Mouse (Mus musculus): Measurements from ENCODE around the gene Ankmy1. TPM values are rescaled to one million over a fixed set of nuclear protein-coding genes. Genes with fewer than 3 reads are reported as not detected.

Gene Ankmy1
- 1.2 and 1.5 TPM in 2 replicates for polyA plus RNA-seq (2014; fragmentation: Nextera tagmentation; extraction: Ambion mirVana)

GRCm38 (mm10) chr1:92902786-92903185, at the start of gene Ankmy1:
Ankmy1 (minus strand) TSS chr1:92902906.
- Histone ChIP-seq H3K36me3 (replicated peaks; ENCODE audit: control insufficient read depth, insufficient read depth) (no peaks in the 10 kb centered on the region), H3K27me3 (ENCODE audit: control insufficient read depth, insufficient read depth, low read length) (0 out of 2 replicates have a peak, but pooled peaks cover 11% of the 10 kb centered on the region), H3K4me1 (replicated peaks; ENCODE audit: control insufficient read depth, insufficient read depth, low read length) (peaks cover 16% of the 10 kb centered on the region), H3K27ac (no peak within 1 kb of the TSS), H3K9ac (no peak within 1 kb of the TSS), H3K4me3 (replicated peaks; ENCODE audit: low read length) (no peak within 1 kb of the TSS), H3K9me3 (ENCODE audit: control insufficient read depth, low read length) (no peaks in the 10 kb centered on the region), H3K4me2 (replicated peaks) (peak within 1 kb of the TSS; percentile 46)
- under 1% methylated on average over 15 of the region's 15 CpGs for WGBS
- DNase-seq (ENCODE audit: low spot score), result peak; percentile 65
- peak; percentile 38 for ATAC-seq (ENCODE audit: low FRiP score)

DNA sequence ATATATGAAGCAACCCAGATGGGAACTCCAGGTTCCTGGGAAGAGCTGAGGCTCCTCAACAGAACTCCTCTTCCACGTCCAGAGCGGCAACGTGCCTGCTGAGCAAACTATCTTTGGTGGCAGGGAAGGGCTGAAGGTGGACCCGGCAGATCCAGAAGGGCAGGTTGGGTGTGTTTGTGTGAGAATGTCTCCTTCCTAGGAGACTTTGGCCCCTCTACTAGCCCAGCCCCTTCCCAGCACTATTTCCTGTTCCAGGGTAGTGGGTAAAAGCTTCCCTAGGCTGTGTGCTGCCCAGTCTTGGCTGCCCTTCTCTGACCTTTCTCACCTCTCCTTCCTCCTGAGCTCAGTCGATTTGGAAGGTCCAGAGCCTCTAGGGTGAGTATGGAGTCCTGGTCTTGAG, 47.9 kb upstream of the Ankmy1 start, which contains the start of gene Gpr35:
Gene Gpr35 (plus strand): TSS at position 259 of the 400 bp plus-strand sequence.
- 84% methylated on average over 5 of the region's 5 CpGs for WGBS
- DNase-seq (ENCODE audit: low spot score) (no peak), ATAC-seq (ENCODE audit: low FRiP score) (no peak)

DNA sequence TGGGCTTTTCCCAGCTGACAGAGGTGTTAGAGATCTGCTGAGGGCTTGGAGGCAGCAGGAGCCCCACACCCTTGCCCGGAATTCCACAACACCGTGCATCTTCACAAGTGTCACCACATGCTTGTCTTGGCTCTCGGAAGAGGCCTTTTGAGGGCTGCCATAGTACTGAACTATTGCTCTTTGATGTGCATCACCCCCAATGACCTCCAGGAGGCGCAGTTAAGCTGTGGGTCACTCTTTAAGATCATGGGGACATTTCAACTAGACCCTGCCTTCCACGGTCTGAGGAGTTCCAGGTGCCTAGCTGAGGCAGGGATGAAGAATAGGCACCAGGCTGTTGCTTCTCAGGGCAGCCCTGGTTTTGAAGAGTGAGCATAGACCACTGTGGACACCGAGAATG, 46.7 kb upstream of the Ankmy1 start:
- DNase-seq (ENCODE audit: low spot score) (no peak), ATAC-seq (ENCODE audit: low FRiP score) (no peak)
- Histone ChIP-seq H3K4me2 (replicated peaks) (no peak overlapping the region), H3K27me3 (ENCODE audit: control insufficient read depth, insufficient read depth, low read length) (no peaks in the 10 kb centered on the region), H3K4me1 (replicated peaks; ENCODE audit: control insufficient read depth, insufficient read depth, low read length) (no peaks in the 10 kb centered on the region), H3K9ac (no peak overlapping the region), H3K4me3 (replicated peaks; ENCODE audit: low read length) (no peak overlapping the region), H3K27ac (no peak overlapping the region), H3K9me3 (ENCODE audit: control insufficient read depth, low read length) (no peaks in the 10 kb centered on the region), H3K36me3 (replicated peaks; ENCODE audit: control insufficient read depth, insufficient read depth) (peaks cover 63% of the 10 kb centered on the region)
- 73% methylated on average over 6 of the region's 6 CpGs for WGBS

More for the DNA sequence above, 47.9 kb upstream of the Ankmy1 start, which contains the start of gene Gpr35:
- Histone ChIP-seq H3K27ac (no peak within 1 kb of the TSS), H3K27me3 (ENCODE audit: control insufficient read depth, insufficient read depth, low read length) (no peaks in the 10 kb centered on the region), H3K9me3 (ENCODE audit: control insufficient read depth, low read length) (no peaks in the 10 kb centered on the region), H3K9ac (no peak within 1 kb of the TSS), H3K4me3 (replicated peaks; ENCODE audit: low read length) (no peak within 1 kb of the TSS), H3K4me1 (replicated peaks; ENCODE audit: control insufficient read depth, insufficient read depth, low read length) (no peaks in the 10 kb centered on the region), H3K36me3 (replicated peaks; ENCODE audit: control insufficient read depth, insufficient read depth) (peaks cover 52% of the 10 kb centered on the region), H3K4me2 (replicated peaks) (no peak within 1 kb of the TSS)

DNA sequence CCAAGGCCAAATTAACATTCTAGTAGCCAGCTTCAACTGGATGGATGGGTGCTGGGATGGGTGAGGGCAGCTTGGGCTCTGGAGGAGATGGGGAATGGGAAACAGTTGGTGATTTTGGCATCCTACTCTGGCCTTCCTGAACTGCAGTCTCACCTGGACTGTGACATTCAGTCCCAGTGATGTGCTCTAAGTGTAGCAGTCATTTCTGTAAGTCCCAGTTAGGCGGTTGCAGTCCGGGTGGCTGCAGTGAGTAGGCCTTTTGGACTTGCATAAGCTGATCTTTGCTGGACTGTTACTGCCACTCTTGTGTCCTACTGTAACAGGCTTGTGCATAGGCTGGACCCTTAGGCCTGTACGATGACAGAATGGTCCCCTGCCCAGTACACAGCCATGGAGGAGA, 45.3 kb upstream of the Ankmy1 start:
- Histone ChIP-seq H3K27ac (no peak overlapping the region), H3K9ac (no peak overlapping the region), H3K36me3 (replicated peaks; ENCODE audit: control insufficient read depth, insufficient read depth) (peaks cover 77% of the 10 kb centered on the region), H3K9me3 (ENCODE audit: control insufficient read depth, low read length) (no peaks in the 10 kb centered on the region), H3K4me1 (replicated peaks; ENCODE audit: control insufficient read depth, insufficient read depth, low read length) (no peaks in the 10 kb centered on the region), H3K4me3 (replicated peaks; ENCODE audit: low read length) (no peak overlapping the region), H3K27me3 (ENCODE audit: control insufficient read depth, insufficient read depth, low read length) (no peaks in the 10 kb centered on the region), H3K4me2 (replicated peaks) (no peak overlapping the region)
- WGBS, result 97% methylated on average over 3 of the region's 3 CpGs
- ATAC-seq (ENCODE audit: low FRiP score) (no peak), DNase-seq (ENCODE audit: low spot score) (no peak)

DNA sequence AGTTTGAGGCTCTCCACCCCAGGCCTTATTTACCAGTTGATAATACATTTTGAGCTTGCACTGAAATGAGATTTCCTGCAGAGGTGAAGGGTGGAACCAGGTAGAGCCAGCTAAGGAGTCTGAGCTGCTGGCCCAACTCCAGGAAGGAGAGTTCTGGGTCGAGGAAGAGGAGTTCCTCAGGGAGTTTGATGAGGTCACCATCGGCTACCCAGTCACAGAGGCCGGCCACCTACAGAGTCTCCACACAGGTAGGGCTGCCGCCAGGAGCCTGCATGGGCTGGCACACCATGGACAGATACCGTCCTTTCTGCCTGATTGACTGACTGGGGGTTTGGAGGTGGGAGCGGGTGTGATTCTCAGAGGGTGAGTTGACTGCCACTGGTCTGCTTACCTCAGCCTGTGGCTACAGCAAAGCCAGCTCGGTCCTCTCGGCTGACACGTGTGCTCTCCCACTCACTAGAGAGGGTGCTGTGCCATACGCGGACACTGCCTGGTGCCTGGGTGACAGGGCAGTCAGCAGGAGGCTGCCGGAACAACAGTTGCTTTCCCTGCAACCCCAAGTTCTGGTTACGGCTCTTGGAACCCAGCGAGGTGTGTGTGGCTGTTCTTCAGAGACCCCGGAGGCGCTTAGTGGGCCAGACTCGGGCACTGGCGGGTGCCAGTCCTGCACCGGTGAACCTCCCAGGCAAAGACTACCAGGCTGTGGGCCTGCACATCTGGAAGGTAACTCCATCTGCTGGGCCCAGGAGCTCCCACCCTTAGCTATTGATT, 40.7 kb upstream of the Ankmy1 start:
- Histone ChIP-seq H3K4me3 (replicated peaks; ENCODE audit: low read length) (no peak overlapping the region), H3K4me1 (replicated peaks; ENCODE audit: control insufficient read depth, insufficient read depth, low read length) (no peaks in the 10 kb centered on the region), H3K9me3 (ENCODE audit: control insufficient read depth, low read length) (no peaks in the 10 kb centered on the region), H3K36me3 (replicated peaks; ENCODE audit: control insufficient read depth, insufficient read depth) (peaks cover 97% of the 10 kb centered on the region), H3K27me3 (ENCODE audit: control insufficient read depth, insufficient read depth, low read length) (no peaks in the 10 kb centered on the region), H3K4me2 (replicated peaks) (no peak overlapping the region), H3K9ac (no peak overlapping the region), H3K27ac (no peak overlapping the region)
- WGBS, result 96% methylated on average over 19 of the region's 19 CpGs
- no peak for ATAC-seq (ENCODE audit: low FRiP score)
- no peak for DNase-seq (ENCODE audit: low spot score)

- H3K4me2 ChIP-seq (replicated peaks), result no peak overlapping the region
- peaks cover 69% of the 10 kb centered on the region for H3K36me3 ChIP-seq (replicated peaks; ENCODE audit: control insufficient read depth, insufficient read depth)
- no peak for DNase-seq (ENCODE audit: low spot score)
- H3K9me3 ChIP-seq (ENCODE audit: control insufficient read depth, low read length), result no peaks in the 10 kb centered on the region
- H3K4me1 ChIP-seq (replicated peaks; ENCODE audit: control insufficient read depth, insufficient read depth, low read length), result peaks cover 16% of the 10 kb centered on the region
- H3K27me3 ChIP-seq (ENCODE audit: control insufficient read depth, insufficient read depth, low read length), result no peaks in the 10 kb centered on the region
- H3K27ac ChIP-seq, result no peak overlapping the region
- H3K9ac ChIP-seq, result no peak overlapping the region
- no peak for ATAC-seq (ENCODE audit: low FRiP score)
- H3K4me3 ChIP-seq (replicated peaks; ENCODE audit: low read length), result no peak overlapping the region
- WGBS, result 96% methylated on average over 4 of the region's 4 CpGs
Observed at GRCm38 (mm10) chr1:92939746-92940145, 37.0 kb upstream of the Ankmy1 start.

GRCm38 (mm10) chr1:92937797-92938196, 35.1 kb upstream of the Ankmy1 start:
- Histone ChIP-seq H3K4me3 (replicated peaks; ENCODE audit: low read length) (no peak overlapping the region), H3K4me2 (replicated peaks) (no peak overlapping the region), H3K27ac (no peak overlapping the region), H3K4me1 (replicated peaks; ENCODE audit: control insufficient read depth, insufficient read depth, low read length) (peaks cover 22% of the 10 kb centered on the region), H3K27me3 (ENCODE audit: control insufficient read depth, insufficient read depth, low read length) (no peaks in the 10 kb centered on the region), H3K36me3 (replicated peaks; ENCODE audit: control insufficient read depth, insufficient read depth) (peaks cover 50% of the 10 kb centered on the region), H3K9ac (no peak overlapping the region; the same call in 1 of the 2 replicates), H3K9me3 (ENCODE audit: control insufficient read depth, low read length) (no peaks in the 10 kb centered on the region)
- DNase-seq (ENCODE audit: low spot score) (no peak), ATAC-seq (ENCODE audit: low FRiP score) (no peak)
- 95% methylated on average over 3 of the region's 3 CpGs for WGBS

DNA sequence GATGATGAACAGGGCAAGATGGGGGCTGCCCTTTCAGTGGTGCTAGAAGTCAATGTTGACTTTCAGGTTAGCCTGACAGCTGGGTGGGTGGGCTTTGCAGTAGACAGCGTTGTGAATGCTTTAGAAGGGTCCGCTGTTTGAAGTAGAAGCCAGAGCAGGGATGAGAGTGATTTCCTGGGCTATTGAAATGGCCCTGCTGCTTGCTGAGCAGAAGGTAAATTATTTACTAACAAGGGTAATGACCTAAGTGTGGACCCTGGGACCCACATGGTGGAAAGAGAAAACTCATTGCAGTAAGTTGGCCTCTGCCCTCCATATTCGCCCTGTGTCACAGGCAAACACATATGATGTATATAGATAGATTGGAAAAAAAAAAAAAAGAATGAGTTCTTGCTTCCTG, 33.8 kb upstream of the Ankmy1 start:
- no peaks in the 10 kb centered on the region for H3K9me3 ChIP-seq (ENCODE audit: control insufficient read depth, low read length)
- H3K27ac ChIP-seq, result no peak overlapping the region
- ATAC-seq (ENCODE audit: low FRiP score) (no peak), DNase-seq (ENCODE audit: low spot score) (no peak)
- peak overlapping the region; percentile 69 for H3K4me2 ChIP-seq (replicated peaks)
- peak overlapping the region; percentile 88; the same call in 1 of the 2 replicates for H3K4me3 ChIP-seq (replicated peaks; ENCODE audit: low read length)
- H3K27me3 ChIP-seq (ENCODE audit: control insufficient read depth, insufficient read depth, low read length), result no peaks in the 10 kb centered on the region
- H3K36me3 ChIP-seq (replicated peaks; ENCODE audit: control insufficient read depth, insufficient read depth), result peaks cover 37% of the 10 kb centered on the region
- H3K9ac ChIP-seq, result peak overlapping the region; percentile 93
- H3K4me1 ChIP-seq (replicated peaks; ENCODE audit: control insufficient read depth, insufficient read depth, low read length), result peaks cover 22% of the 10 kb centered on the region
- 66% methylated on average over 3 of the region's 3 CpGs for WGBS

GRCm38 (mm10) chr1:92935977-92936376, 33.3 kb upstream of the Ankmy1 start:
- Histone ChIP-seq H3K36me3 (replicated peaks; ENCODE audit: control insufficient read depth, insufficient read depth) (peaks cover 34% of the 10 kb centered on the region), H3K9ac (peak overlapping the region; percentile 93), H3K4me3 (replicated peaks; ENCODE audit: low read length) (peak overlapping the region; percentile 88), H3K9me3 (ENCODE audit: control insufficient read depth, low read length) (no peaks in the 10 kb centered on the region), H3K27ac (no peak overlapping the region), H3K4me2 (replicated peaks) (peak overlapping the region; percentile 69), H3K4me1 (replicated peaks; ENCODE audit: control insufficient read depth, insufficient read depth, low read length) (peaks cover 22% of the 10 kb centered on the region), H3K27me3 (ENCODE audit: control insufficient read depth, insufficient read depth, low read length) (no peaks in the 10 kb centered on the region)
- WGBS, result 49% methylated on average over 2 of the region's 2 CpGs
- no peak for ATAC-seq (ENCODE audit: low FRiP score)
- no peak for DNase-seq (ENCODE audit: low spot score)

All from hindbrain, embryonic 14.5 days (tissue).